Mouse (Mus musculus) activated CD4-positive, CD25-positive, alpha-beta regulatory T cell, adult 4 months (primary cell): Measurements from ENCODE around the gene Reep3. TPM values are rescaled to one million over a fixed set of nuclear protein-coding genes. Genes with fewer than 3 reads are reported as not detected.

Experiments
- ATAC-seq: one replicate; pipeline ENCODE4 v1.8.0; 2017
- polyA plus RNA-seq, 2 experiments: library from polyadenylated mRNA; unstranded; fragments of 100-300 nt; shearing (Covaris generic); gene quantifications; one replicate each; pipeline ENCODE4 v1.2.1; 2017

Reep3 gene
- polyA plus RNA-seq, 2 experiments from 2014 or later: 20.3 to 21.1 TPM

GRCm38 (mm10) chr10:66968541-66968940, 128.2 kb downstream of the Reep3 start:
- ATAC-seq: no peak

DNA sequence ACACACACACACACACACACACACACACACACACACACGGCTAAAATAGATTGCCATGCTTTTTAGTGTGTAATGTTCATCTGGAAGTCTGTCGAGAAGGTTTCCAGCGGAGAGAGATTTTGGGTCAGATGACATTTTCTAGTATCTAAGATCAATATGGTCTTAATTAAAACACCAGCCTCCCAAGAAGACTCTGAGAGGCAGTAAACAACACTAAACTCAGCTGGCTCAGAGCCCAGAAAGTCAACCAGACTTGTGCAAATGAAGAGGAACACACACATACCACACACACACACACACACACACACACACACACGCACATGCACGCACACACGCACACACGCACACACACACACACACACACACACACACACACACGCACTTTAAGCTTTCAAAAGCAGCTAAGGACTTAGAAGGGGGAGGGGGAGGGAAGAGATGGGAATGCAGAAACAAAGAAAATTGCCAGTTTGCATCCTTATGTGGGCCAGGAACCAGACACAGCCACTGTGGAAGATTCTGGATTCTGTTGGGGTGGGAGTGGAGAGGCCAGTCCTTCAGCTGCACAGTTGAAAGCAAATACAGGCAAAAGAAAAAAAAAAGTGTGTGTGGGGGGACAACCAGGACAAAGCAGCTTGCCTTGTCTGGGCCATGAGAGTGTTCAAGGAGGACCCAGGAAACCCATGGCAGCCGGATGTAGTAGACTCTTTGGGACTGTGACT, 130.2 kb downstream of the Reep3 start:
- no peak for ATAC-seq

- ATAC-seq: no peak
Observed at GRCm38 (mm10) chr10:66960136-66960535, 136.6 kb downstream of the Reep3 start.

Other genes starting within 250 kb of the Reep3 start
- 10 to 100 TPM; 35.2 to 44.7 TPM for gene Jmjd1c, start 820 bp downstream of the Reep3 start, polyA plus RNA-seq
- gene Nrbf2, start 188.4 kb upstream of the Reep3 start, polyA plus RNA-seq: 10 to 100 TPM; 29.0 to 29.4 TPM